Mouse (Mus musculus) CH12.LX (cell line): ENCODE results near the gene Scn8a. TPM values are rescaled to one million over a fixed set of nuclear protein-coding genes. Genes with fewer than 3 reads are reported as not detected.
A peak's percentile ranks its signal among the peaks of the same experiment; 100 is the strongest.

Source experiments
- DNase-seq: peaks from one replicate; pipeline ENCODE4 v3.0.0-alpha.2; 2013; ENCODE audit errors: extremely low read depth
- H3K27ac ChIP-seq: 2 replicates; pipeline ENCODE4 v1.5.1; 2012; ENCODE audit warnings: low read depth, mild to moderate bottlenecking, control low read depth, moderate library complexity; ENCODE audit not compliant: insufficient read depth
- H3K27me3 ChIP-seq: replicated peaks from 2 replicates; pipeline ENCODE3; 2012; ENCODE audit warnings: inconsistent platforms
- H3K36me3 ChIP-seq, 2 experiments: replicated peaks in 1 of 2; 2 replicates each; pipeline versions ENCODE3 to v1.6.1; 2012; ENCODE audit warnings: inconsistent platforms in 1 of 2, low read length in 1 of 2, mild to moderate bottlenecking in 1 of 2, mixed read lengths in 1 of 2, moderate library complexity in 1 of 2; ENCODE audit not compliant: control insufficient read depth in 1 of 2, insufficient read depth in 1 of 2
- H3K4me1 ChIP-seq, 2 experiments: 2 replicates each; pipeline ENCODE4 v1.6.1; 2012; ENCODE audit warnings: inconsistent platforms in 1 of 2, moderate library complexity in 1 of 2; ENCODE audit not compliant: insufficient read depth in 2 of 2, control insufficient read depth in 1 of 2
- H3K4me2 ChIP-seq: 2 replicates; pipeline ENCODE4 v1.6.1; 2012; ENCODE audit warnings: low read depth, mild to moderate bottlenecking, control low read depth; ENCODE audit not compliant: poor library complexity, insufficient read depth, severe bottlenecking
- H3K4me3 ChIP-seq, 3 experiments: fragments of 150-350 bp in 1 of 3; sonication (generic) in 1 of 3; replicated peaks in 1 of 3; 2 replicates each; pipeline versions ENCODE3 to v1.5.1; 2011 to 2012; ENCODE audit warnings: low read depth in 2 of 3, low read length in 2 of 3, mild to moderate bottlenecking in 2 of 3, moderate library complexity in 2 of 3, control low read depth in 1 of 3, improper control_type of control experiment in 1 of 3, inconsistent platforms in 1 of 3, mixed read lengths in 1 of 3; ENCODE audit not compliant: poor library complexity in 1 of 3
- H3K79me2 ChIP-seq: replicated peaks from 2 replicates; pipeline ENCODE4 v1.6.1; 2012; ENCODE audit warnings: mild to moderate bottlenecking, moderate library complexity; ENCODE audit not compliant: control insufficient read depth, poor library complexity, insufficient read depth, severe bottlenecking; ENCODE audit errors: extremely low read depth
- H3K9ac ChIP-seq: 2 replicates; pipeline ENCODE4 v1.6.1; 2012; ENCODE audit warnings: low read depth, mild to moderate bottlenecking, control low read depth, moderate library complexity; ENCODE audit not compliant: insufficient read depth
- H3K9me3 ChIP-seq: replicated peaks from 2 replicates; pipeline ENCODE3; 2012; ENCODE audit warnings: low read length, inconsistent platforms, mixed read lengths
- CHD2 ChIP-seq: IDR thresholded peaks from 2 replicates; pipeline ENCODE4 v1.6.1; 2011; ENCODE audit warnings: low read length, improper control_type of control experiment
- CTCF ChIP-seq, 2 experiments: IDR thresholded peaks in 1 of 2; conservative IDR thresholded peaks in 1 of 2; 2 replicates each; pipeline ENCODE4 v1.5.1; 2011 to 2012; ENCODE audit warnings: low read depth in 2 of 2, low read length in 2 of 2, improper control_type of control experiment in 1 of 2, inconsistent platforms in 1 of 2, mild to moderate bottlenecking in 1 of 2, moderate library complexity in 1 of 2
- E2F4 ChIP-seq: IDR thresholded peaks from 2 replicates; pipeline ENCODE4 v1.6.1; 2011; ENCODE audit warnings: low read depth, low read length, improper control_type of control experiment; ENCODE audit not compliant: insufficient replicate concordance
- ELF1 ChIP-seq: IDR thresholded peaks from 2 replicates; pipeline ENCODE4 v1.6.1; 2014; ENCODE audit warnings: low read depth, mild to moderate bottlenecking, inconsistent platforms, low read length, improper control_type of control experiment
- EP300 ChIP-seq: IDR thresholded peaks from 2 replicates; pipeline ENCODE4 v1.6.1; 2011; ENCODE audit warnings: low read length, improper control_type of control experiment
- HCFC1 ChIP-seq: IDR thresholded peaks from 2 replicates; pipeline ENCODE4 v1.6.1; 2012; ENCODE audit warnings: low read depth, mild to moderate bottlenecking, inconsistent platforms, low read length, improper control_type of control experiment
- JUND ChIP-seq: conservative IDR thresholded peaks from 2 replicates; pipeline ENCODE4 v1.6.1; 2011; ENCODE audit warnings: low read depth, low read length, improper control_type of control experiment
- KAT2A ChIP-seq: IDR thresholded peaks from 2 replicates; pipeline ENCODE4 v1.6.1; 2012; ENCODE audit warnings: low read length, improper control_type of control experiment, inconsistent platforms; ENCODE audit not compliant: insufficient replicate concordance
- MAZ ChIP-seq: IDR thresholded peaks from 2 replicates; pipeline ENCODE4 v1.6.1; 2012; ENCODE audit warnings: low read depth, mild to moderate bottlenecking, inconsistent platforms, low read length, improper control_type of control experiment, moderate library complexity
- NELFE ChIP-seq: IDR thresholded peaks from 2 replicates; pipeline ENCODE4 v1.6.1; 2011; ENCODE audit warnings: low read depth, low read length, improper control_type of control experiment
- POLR2A ChIP-seq: IDR thresholded peaks from 2 replicates; pipeline ENCODE4 v1.6.1; 2011; ENCODE audit warnings: low read depth, mild to moderate bottlenecking, improper control_type of control experiment, low read length
- RAD21 ChIP-seq: IDR thresholded peaks from 2 replicates; pipeline ENCODE4 v1.6.1; 2011; ENCODE audit warnings: low read depth, mild to moderate bottlenecking, low read length, improper control_type of control experiment, moderate library complexity
- SIN3A ChIP-seq: IDR thresholded peaks from 2 replicates; pipeline ENCODE4 v1.6.1; 2012; ENCODE audit warnings: low read length, improper control_type of control experiment, inconsistent platforms
- SMC3 ChIP-seq: IDR thresholded peaks from 2 replicates; pipeline ENCODE4 v1.6.1; 2011; ENCODE audit warnings: low read depth, low read length, improper control_type of control experiment
- TBP ChIP-seq: conservative IDR thresholded peaks from 2 replicates; pipeline ENCODE4 v1.6.1; 2011; ENCODE audit warnings: low read depth, low read length, improper control_type of control experiment
- UBTF ChIP-seq: IDR thresholded peaks from 2 replicates; pipeline ENCODE4 v1.6.1; 2012; ENCODE audit warnings: low read depth, mild to moderate bottlenecking, inconsistent platforms, low read length, improper control_type of control experiment, moderate library complexity
- ZC3H11A ChIP-seq: IDR thresholded peaks from 2 replicates; pipeline ENCODE4 v1.6.1; 2012; ENCODE audit warnings: low read depth, mild to moderate bottlenecking, inconsistent platforms, low read length, improper control_type of control experiment
- dilution Hi-C: fragments of 300-500 bp; cut with MboI; formaldehyde crosslinking; loops from 2 replicates; pipeline ENCODE4 v1.14.3; 2020; ENCODE audit warnings: low sequenced_read_pairs; ENCODE audit not compliant: extremely low pct_unique_long_range_greater_than_20kb, extremely low pct_ligation_motif_present
- in situ Hi-C: fragments of 300-500 bp; cut with MboI; formaldehyde crosslinking; loops from 3 replicates; pipeline ENCODE4 v1.14.3; 2019; ENCODE audit warnings: low sequenced_read_pairs, low pct_ligation_motif_present, low pct_unique_long_range_greater_than_20kb, mixed read lengths
- polyA plus RNA-seq: library from polyadenylated mRNA; unstranded; fragments of >175 nt; gene quantifications from 2 replicates; pipeline ENCODE4 v1.2.1, GENCODE M21; 2012; ENCODE audit warnings: low read depth; ENCODE audit not compliant: insufficient read length
- total RNA-seq, 2 experiments: library from RNA; depleted of rRNA; stranded (reverse); fragments of 300-350 nt in 1 of 2; fragments of >200 nt in 1 of 2; gene quantifications; 2 replicates each; pipeline ENCODE4 v1.2.3; 2012 to 2014

Gene Scn8a
- total and polyA plus RNA-seq, 3 experiments, result 0.13 to 0.39 (median 0.15) TPM

DNA sequence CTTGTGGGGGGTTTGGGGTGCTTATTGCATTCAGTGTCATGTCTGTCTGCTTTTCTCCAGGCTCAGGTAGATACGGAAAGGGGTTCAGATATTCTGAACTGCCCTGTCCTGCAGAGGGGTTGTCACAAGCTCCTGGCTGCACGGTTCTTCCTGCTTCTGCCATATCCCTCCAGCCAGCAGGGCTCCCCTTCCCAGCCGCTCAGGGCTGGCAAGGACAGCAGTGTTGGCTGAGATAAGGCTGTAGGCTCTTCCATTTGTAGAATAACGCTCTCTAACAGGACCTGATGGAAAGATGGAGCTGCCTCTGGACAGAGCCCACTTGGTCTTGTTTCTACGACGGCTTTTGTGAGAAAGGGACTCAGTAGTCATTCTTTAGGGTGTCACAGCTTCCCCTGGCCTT, 172.3 kb downstream of the Scn8a start:
- in situ Hi-C loops, result no loop called here
- H3K9me3 ChIP-seq, result peaks cover 10% of the 10 kb centered on the region
- no peak overlapping the region for H3K4me2 ChIP-seq
- TF ChIP-seq E2F4 (no peak), CHD2 (no peak), KAT2A (no peak), SIN3A (no peak), JUND (no peak), POLR2A (no peak), NELFE (no peak), HCFC1 (no peak), TBP (no peak), MAZ (no peak), ELF1 (no peak), EP300 (no peak), UBTF (no peak), ZC3H11A (no peak)
- TF ChIP-seq, all 38 proteins: peak for 0
- Histone ChIP-seq H3K27ac (no peak overlapping the region), H3K36me3 (peaks cover 0 to 2% of the 10 kb centered on the region in 2 experiments), H3K9ac (no peak overlapping the region), H3K4me1 (peaks cover 3 to 7% of the 10 kb centered on the region in 2 experiments; a peak in 3 of 4 replicates), H3K79me2 (no peaks in the 10 kb centered on the region), H3K4me3 (no peak overlapping the region), H3K27me3 (peaks cover 10% of the 10 kb centered on the region)
- no peak for DNase-seq
- dilution Hi-C loops, result no loop called here

- no peak overlapping the region for H3K4me3 ChIP-seq
- in situ Hi-C loops (no loop called here), dilution Hi-C loops (no loop called here)
- TF ChIP-seq RAD21, result peak; percentile 94
- no peak for TF ChIP-seq JUND
- peak; percentile 84 for TF ChIP-seq SMC3
- peak; percentile 87 to 94 for TF ChIP-seq CTCF (conservative IDR thresholded peaks at IDR 0.05 in 1 of 2, IDR thresholded peaks at IDR 0.05 in 1 of 2; ENCODE audit: low read depth in 2 of 2, low read length in 2 of 2)
- peaks cover 3 to 7% of the 10 kb centered on the region in 2 experiments; a peak in 3 of 4 replicates for H3K4me1 ChIP-seq
- no peak overlapping the region for H3K9ac ChIP-seq
- peaks cover 10% of the 10 kb centered on the region for H3K27me3 ChIP-seq
- no peak overlapping the region for H3K4me2 ChIP-seq
- no peaks in the 10 kb centered on the region for H3K79me2 ChIP-seq
- no peak overlapping the region for H3K27ac ChIP-seq
- H3K36me3 ChIP-seq, result peaks cover 0 to 2% of the 10 kb centered on the region in 2 experiments
- peaks cover 13% of the 10 kb centered on the region for H3K9me3 ChIP-seq
- DNase-seq, result peak; percentile 72
Measured at GRCm38 (mm10) chr15:101042613-101043012, 173.0 kb downstream of the Scn8a start.
